Mouse (Mus musculus): ENCODE data around the gene Col4a3bp. TPM values are rescaled to one million over a fixed set of nuclear protein-coding genes. Genes with fewer than 3 reads are reported as not detected.
"Not testable (repeated sequence)": the region's sequence is repeated elsewhere in the genome, so short reads cannot be mapped to it uniquely, and the experiment has no call there.

Gene Col4a3bp
- polyA plus RNA-seq, 1 experiment from 2014 or later = 11.0 TPM

- not testable (repeated sequence) for H3K27me3 ChIP-seq
Measured at GRCm38 (mm10) chr13:96663120-96663519, 120.7 kb downstream of the Col4a3bp start.

GRCm38 (mm10) chr13:96664419-96664974 is 122.1 kb downstream of the Col4a3bp start:
- H3K36me3 ChIP-seq = peaks cover 67% of the 10 kb centered on the region
- no peak overlapping the region for H3K27ac ChIP-seq

More at GRCm38 (mm10) chr13:96663120-96663519, 120.7 kb downstream of the Col4a3bp start:
- H3K4me1 ChIP-seq; H3K4me3 ChIP-seq; H3K4me2 ChIP-seq; H3K9ac ChIP-seq; ATAC-seq (ENCODE audit: insufficient number of reproducible peaks, low FRiP score, low TSS enrichment, low read depth); H3K9me3 ChIP-seq; H3K27ac ChIP-seq: not testable (repeated sequence)
- H3K36me3 ChIP-seq = peaks cover 81% of the 10 kb centered on the region
- 96% methylated on average over 4 of the region's 4 CpGs for WGBS

DNA sequence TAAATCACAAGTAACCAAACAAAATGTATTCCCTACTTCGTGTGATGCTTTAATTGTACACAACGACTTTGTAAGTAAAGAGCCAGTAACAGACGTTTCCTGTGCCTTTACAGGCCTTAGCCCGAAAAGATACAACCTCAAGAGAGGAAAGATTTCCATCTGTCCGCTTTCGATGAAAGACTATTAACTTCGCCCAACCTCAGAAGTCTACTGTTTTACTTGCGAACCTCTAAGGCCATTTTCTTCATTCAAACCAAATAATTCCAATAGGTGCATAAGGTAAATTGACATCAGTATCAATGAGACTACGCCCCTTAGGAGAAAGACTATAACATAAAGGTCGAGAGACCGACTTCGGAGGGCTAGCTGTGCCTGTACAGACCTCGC is 127.6 kb downstream of the Col4a3bp start:
- Histone ChIP-seq H3K27ac (peak overlapping the region; percentile 92), H3K4me2 (peak overlapping the region; percentile 57), H3K9ac (peak overlapping the region; percentile 90), H3K4me3 (peak overlapping the region; percentile 97), H3K9me3 (no peaks in the 10 kb centered on the region), H3K4me1 (peaks cover 19% of the 10 kb centered on the region), H3K27me3 (no peaks in the 10 kb centered on the region), H3K36me3 (peaks cover 19% of the 10 kb centered on the region)
- WGBS = 3% methylated on average over 13 of the region's 13 CpGs
- ATAC-seq (ENCODE audit: insufficient number of reproducible peaks, low FRiP score, low TSS enrichment, low read depth) = no peak

More at GRCm38 (mm10) chr13:96664419-96664974, 122.1 kb downstream of the Col4a3bp start:
- no peak for ATAC-seq (ENCODE audit: insufficient number of reproducible peaks, low FRiP score, low TSS enrichment, low read depth)
- Histone ChIP-seq H3K4me1 (peaks cover 10% of the 10 kb centered on the region), H3K4me3 (no peak overlapping the region), H3K27me3 (no peaks in the 10 kb centered on the region), H3K9me3 (no peaks in the 10 kb centered on the region), H3K4me2 (no peak overlapping the region), H3K9ac (no peak overlapping the region)
- 76% methylated on average over 7 of the region's 7 CpGs for WGBS

DNA sequence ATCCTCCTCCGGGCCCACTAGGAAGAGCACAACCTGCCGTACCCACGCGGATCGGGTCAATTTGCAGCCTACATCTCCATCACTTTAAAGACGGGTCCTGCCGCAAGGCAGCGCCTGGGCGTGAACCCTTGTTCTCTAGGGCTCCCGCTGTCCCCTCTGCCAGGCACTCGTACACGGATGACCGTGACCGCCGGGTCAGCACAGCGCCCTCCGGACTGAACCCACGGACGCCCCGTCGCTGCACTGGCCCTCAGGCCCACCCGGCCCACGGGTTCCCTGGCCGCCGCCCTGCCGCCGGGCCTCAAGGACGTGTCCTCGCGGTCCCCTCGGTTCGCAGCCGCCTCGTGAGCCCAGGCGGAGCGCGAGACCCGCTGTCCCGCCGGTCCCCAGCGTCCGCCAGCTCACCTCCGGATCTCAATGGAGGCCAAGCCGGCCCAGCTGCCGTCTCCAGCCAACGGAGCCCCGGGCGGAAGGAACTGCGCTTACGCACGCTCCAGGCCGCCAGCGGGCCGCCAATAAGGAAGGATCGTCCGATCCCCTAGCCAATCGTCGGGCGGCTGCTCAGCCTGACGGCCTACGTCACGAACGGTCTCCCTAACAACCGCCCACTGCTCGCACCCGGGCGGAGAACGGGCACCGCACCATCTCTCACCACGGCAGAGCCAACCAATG is 128.1 kb downstream of the Col4a3bp start, which contains the start of gene Hmgcr:
Hmgcr (minus strand) TSS at position 531 of the 672 bp plus-strand sequence.
- H3K27ac ChIP-seq = peak within 1 kb of the TSS; percentile 92
- peaks cover 19% of the 10 kb centered on the region for H3K4me1 ChIP-seq
- H3K4me3 ChIP-seq = peak within 1 kb of the TSS; percentile 97
- H3K4me2 ChIP-seq = peak within 1 kb of the TSS; percentile 57
- no peaks in the 10 kb centered on the region for H3K9me3 ChIP-seq
- ATAC-seq (ENCODE audit: insufficient number of reproducible peaks, low FRiP score, low TSS enrichment, low read depth) = peak; percentile 100
- peak within 1 kb of the TSS; percentile 90 for H3K9ac ChIP-seq
- H3K27me3 ChIP-seq = no peaks in the 10 kb centered on the region
- H3K36me3 ChIP-seq = peaks cover 14% of the 10 kb centered on the region
- WGBS = under 1% methylated on average over 70 of the region's 70 CpGs

DNA sequence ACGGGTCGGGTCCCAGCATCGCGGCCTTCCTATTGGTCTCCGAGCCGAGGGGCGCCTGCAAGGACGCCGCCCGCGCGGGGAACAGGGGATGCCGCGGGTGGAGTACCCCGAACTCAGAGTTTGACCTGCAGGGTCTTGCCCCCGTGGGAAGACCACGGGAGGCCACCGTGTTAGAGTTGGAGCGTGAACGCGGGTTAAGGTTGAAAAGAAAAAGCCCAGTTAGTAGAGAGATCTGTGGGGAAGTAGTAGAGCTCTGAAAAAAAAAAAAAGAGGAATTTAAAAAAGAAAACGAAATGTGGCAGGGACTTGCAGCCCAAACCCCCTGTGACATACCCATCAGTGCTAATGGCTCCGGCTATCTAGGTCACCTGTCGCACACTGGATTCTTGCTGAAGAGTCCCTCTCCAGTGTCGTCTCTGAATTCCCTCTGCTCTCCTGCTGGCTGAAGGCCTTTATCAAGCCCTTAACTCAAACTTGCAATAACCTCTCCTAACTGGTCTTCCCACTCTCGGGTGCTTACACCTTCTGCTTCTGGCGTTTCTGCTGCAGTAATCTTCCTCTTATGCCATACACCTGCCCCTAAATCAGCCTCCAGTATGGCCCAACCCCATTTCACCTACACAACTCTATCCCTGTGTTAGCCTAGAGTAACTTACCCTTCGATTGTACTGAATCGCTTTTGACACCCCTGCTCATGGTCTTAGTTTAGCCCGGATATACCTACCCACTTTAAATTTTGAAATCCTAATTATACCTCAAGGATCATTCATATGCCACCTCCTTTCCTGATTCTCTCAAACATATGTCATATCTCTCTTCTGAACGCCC is 128.9 kb downstream of the Col4a3bp start:
- peak overlapping the region; percentile 33 for H3K9ac ChIP-seq
- no peak for ATAC-seq (ENCODE audit: insufficient number of reproducible peaks, low FRiP score, low TSS enrichment, low read depth)
- WGBS = 13% methylated on average over 31 of the region's 31 CpGs

DNA sequence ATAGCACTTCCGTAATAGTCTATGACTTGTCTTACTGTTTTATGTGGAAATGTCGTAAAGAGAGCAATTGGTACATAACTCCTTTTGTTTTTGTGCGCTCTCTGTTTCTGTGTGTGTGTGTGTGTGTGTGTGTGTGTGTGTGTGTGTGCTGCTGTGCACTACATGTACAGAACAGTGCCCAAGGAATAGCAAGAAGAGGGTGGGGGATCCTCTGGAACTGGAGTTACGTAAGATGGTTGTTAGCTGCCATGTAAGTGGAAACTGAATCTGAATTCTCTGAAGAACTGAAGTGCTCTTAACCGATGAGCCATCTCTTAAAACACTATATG is 129.5 kb downstream of the Col4a3bp start:
- H3K36me3 ChIP-seq = 0 out of 2 replicates have a peak, but pooled peaks cover 3% of the 10 kb centered on the region
- peak overlapping the region; percentile 84; the same call in 1 of the 2 replicates for H3K27ac ChIP-seq
- H3K9me3 ChIP-seq = no peaks in the 10 kb centered on the region
- no peaks in the 10 kb centered on the region for H3K27me3 ChIP-seq
- no peak overlapping the region for H3K4me2 ChIP-seq
- H3K4me1 ChIP-seq = peaks cover 19% of the 10 kb centered on the region
- H3K9ac ChIP-seq = no peak overlapping the region
- H3K4me3 ChIP-seq = no peak overlapping the region
- WGBS = 83% methylated on average over 5 of the region's 5 CpGs
- no peak for ATAC-seq (ENCODE audit: insufficient number of reproducible peaks, low FRiP score, low TSS enrichment, low read depth)

More for the DNA sequence above, 128.9 kb downstream of the Col4a3bp start:
- peak overlapping the region; percentile 84 for H3K27ac ChIP-seq
- peak overlapping the region; percentile 97 for H3K4me3 ChIP-seq
- H3K27me3 ChIP-seq = no peaks in the 10 kb centered on the region
- H3K4me2 ChIP-seq = peak overlapping the region; percentile 57
- no peaks in the 10 kb centered on the region for H3K9me3 ChIP-seq
- H3K4me1 ChIP-seq = peaks cover 19% of the 10 kb centered on the region
- H3K36me3 ChIP-seq = peaks cover 9% of the 10 kb centered on the region; the same call in 1 of the 2 replicates

DNA sequence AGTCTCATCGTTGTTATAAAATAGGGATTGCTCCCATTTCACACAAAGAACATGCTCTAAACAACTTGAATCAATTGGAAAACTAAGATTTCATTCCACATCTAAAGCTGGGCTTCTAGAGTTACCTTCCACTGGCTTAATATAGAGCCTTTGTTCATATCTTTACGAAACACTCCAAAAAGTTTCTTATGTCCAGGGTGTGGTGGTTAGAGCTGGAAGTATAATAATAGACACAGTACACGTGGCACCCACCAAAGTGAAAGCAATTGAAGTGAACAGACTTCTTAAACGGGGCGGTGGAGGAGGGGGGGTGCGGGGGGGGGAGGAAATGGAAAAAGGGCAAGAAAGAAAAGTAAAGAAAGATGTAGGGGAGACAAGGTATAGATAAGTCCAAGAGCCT is 129.9 kb downstream of the Col4a3bp start:
- Histone ChIP-seq H3K4me1 (peaks cover 19% of the 10 kb centered on the region), H3K4me2 (no peak overlapping the region), H3K27me3 (no peaks in the 10 kb centered on the region), H3K27ac (no peak overlapping the region), H3K36me3 (no peaks in the 10 kb centered on the region), H3K9me3 (no peaks in the 10 kb centered on the region), H3K4me3 (no peak overlapping the region), H3K9ac (no peak overlapping the region)
- no peak for ATAC-seq (ENCODE audit: insufficient number of reproducible peaks, low FRiP score, low TSS enrichment, low read depth)
- WGBS = 60% methylated on average over 6 of the region's 6 CpGs

GRCm38 (mm10) chr13:96673817-96674216 is 131.4 kb downstream of the Col4a3bp start:
- H3K9me3 ChIP-seq = no peaks in the 10 kb centered on the region
- H3K4me1 ChIP-seq = peaks cover 15% of the 10 kb centered on the region
- no peak overlapping the region for H3K9ac ChIP-seq
- H3K27ac ChIP-seq = no peak overlapping the region
- no peaks in the 10 kb centered on the region for H3K27me3 ChIP-seq
- no peaks in the 10 kb centered on the region for H3K36me3 ChIP-seq
- H3K4me3 ChIP-seq = no peak overlapping the region
- 80% methylated on average over 7 of the region's 7 CpGs for WGBS
- no peak overlapping the region for H3K4me2 ChIP-seq
- no peak for ATAC-seq (ENCODE audit: insufficient number of reproducible peaks, low FRiP score, low TSS enrichment, low read depth)

DNA sequence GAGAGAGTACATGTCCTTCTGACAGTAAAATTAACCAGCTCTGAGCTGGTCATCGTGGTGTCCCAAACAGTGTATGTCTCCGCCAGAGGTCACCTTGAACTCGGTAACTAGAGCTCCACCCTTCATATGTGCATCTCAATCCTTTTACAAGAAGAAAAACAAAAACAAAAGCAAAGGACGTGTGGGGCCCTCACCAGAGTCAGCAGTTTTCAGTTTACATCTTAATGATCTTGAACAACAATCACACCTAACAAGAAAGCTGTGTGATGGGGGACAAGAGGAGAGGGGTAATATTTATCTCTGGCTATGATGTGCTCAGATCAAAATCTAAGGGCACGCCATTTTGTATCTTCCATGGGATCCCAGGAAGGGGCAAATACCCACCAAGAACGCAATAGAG is 133.3 kb downstream of the Col4a3bp start:
- peaks cover 4% of the 10 kb centered on the region for H3K4me1 ChIP-seq
- H3K9ac ChIP-seq = no peak overlapping the region
- 82% methylated on average over 6 of the region's 6 CpGs for WGBS
- no peaks in the 10 kb centered on the region for H3K36me3 ChIP-seq
- H3K27ac ChIP-seq = no peak overlapping the region
- H3K4me3 ChIP-seq = no peak overlapping the region
- H3K4me2 ChIP-seq = no peak overlapping the region
- no peaks in the 10 kb centered on the region for H3K27me3 ChIP-seq
- ATAC-seq (ENCODE audit: insufficient number of reproducible peaks, low FRiP score, low TSS enrichment, low read depth) = no peak
- H3K9me3 ChIP-seq = no peaks in the 10 kb centered on the region

DNA sequence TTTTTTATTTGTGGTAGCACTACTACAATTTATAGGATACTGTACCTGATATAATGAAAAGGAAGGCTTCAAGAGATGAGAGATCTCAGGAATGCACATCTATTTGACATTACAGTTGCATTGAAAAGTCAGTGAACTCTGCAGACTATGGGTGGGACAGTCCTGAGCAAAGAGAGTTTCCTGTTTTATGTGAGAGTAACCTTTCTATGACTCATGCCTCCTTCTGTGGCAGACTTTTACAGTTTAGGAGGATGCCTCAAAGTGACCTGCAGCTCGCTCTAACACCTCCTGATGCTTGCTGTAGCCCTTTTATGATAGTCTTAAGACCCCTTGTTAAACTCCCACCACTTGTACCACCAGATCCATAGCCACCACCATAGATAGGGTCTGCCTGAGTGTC is 134.7 kb downstream of the Col4a3bp start:
- no peak overlapping the region for H3K27ac ChIP-seq
- H3K4me1 ChIP-seq = no peaks in the 10 kb centered on the region
- H3K36me3 ChIP-seq = no peaks in the 10 kb centered on the region
- no peak for ATAC-seq (ENCODE audit: insufficient number of reproducible peaks, low FRiP score, low TSS enrichment, low read depth)
- no peak overlapping the region for H3K9ac ChIP-seq
- no peak overlapping the region for H3K4me2 ChIP-seq
- H3K4me3 ChIP-seq = no peak overlapping the region
- H3K9me3 ChIP-seq = no peaks in the 10 kb centered on the region
- no peaks in the 10 kb centered on the region for H3K27me3 ChIP-seq
- 81% methylated on average over 1 of the region's 1 CpGs for WGBS

DNA sequence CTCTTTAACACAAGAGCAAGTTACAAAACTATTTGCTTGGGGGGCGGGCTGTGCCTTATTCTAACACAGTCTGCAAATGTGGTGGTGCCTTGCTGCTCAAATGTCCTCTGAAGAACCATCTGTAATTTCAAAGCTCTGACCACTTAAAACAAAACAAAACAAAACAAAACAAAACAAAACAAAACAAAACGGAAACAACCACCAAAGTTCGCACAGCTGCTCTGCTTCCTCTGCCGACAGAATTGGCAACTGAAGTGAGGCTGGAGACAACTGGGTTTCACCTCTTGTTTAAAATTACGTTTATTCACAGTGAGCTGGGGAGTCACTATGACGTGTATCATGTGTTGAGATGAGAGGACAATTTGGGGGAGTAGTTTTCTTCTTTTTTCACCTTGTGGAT is 136.2 kb downstream of the Col4a3bp start:
- ATAC-seq (ENCODE audit: insufficient number of reproducible peaks, low FRiP score, low TSS enrichment, low read depth) = no peak
- Histone ChIP-seq H3K9me3 (no peaks in the 10 kb centered on the region), H3K27ac (no peak overlapping the region), H3K4me2 (no peak overlapping the region), H3K36me3 (no peaks in the 10 kb centered on the region), H3K9ac (no peak overlapping the region), H3K4me3 (no peak overlapping the region), H3K4me1 (no peaks in the 10 kb centered on the region), H3K27me3 (no peaks in the 10 kb centered on the region)
- WGBS = 83% methylated on average over 6 of the region's 6 CpGs
